Mouse (Mus musculus): ENCODE data around the gene Zfp747. TPM values are rescaled to one million over a fixed set of nuclear protein-coding genes. Genes with fewer than 3 reads are reported as not detected.
A peak's percentile ranks its signal among the peaks of the same experiment; 100 is the strongest.
"Not testable (repeated sequence)": the region's sequence is repeated elsewhere in the genome, so short reads cannot be mapped to it uniquely, and the experiment has no call there.

Zfp747 gene
- 4.2 and 4.3 TPM in 2 replicates for total RNA-seq (2015)
- 7.4 and 9.2 TPM in 2 replicates for total RNA-seq (2017)

DNA sequence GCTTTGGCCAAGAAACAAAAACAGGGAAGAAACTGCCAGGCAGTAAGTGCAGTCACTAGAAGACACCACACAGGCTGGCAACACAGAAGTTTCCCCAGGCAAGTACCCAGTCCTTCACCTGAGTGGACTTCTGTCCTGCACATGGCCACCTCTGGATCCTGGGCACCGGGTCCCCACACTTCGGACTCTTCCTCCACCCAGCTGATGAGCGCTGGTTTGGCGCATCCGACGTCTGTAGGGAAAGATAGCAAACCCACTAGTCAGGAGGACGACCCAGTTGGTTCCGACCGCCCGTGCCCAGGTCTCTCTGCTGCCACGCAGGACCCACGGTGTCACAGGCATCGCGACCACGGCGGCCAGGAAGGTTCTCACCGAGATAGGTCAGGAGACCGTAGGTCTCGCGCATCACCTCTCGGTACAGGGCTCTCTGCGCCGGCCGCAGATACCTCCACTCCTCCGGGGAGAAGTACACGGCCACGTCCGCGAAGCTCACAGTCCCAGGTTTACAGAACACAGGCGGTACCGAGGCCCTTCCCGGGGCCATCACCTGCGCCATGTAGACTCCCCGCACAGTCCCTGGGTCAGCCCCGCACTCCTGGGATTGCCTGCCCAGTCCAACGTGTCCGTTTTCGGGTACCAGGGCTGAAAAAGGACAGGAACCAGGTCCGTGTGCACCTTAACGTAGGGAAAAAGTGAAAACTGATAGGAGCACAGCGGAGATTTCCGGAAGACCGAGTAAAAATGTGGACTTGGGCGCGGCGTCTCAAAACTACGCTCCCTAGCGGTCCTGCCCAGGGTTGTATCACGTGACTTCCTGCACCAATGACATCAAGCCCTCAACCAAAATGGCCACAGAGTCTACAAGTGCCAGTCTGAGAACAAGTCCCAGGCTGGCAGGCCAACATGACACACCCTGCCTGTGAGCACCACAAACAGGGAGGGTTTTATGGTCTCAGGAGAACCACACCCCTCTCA is at the start of gene Zfp747:
TSS of gene Zfp747 (minus strand) at position 780 of the 975 bp plus-strand sequence.
- ATAC-seq (replicated peaks; ENCODE audit: poor library complexity), result peak; percentile 95

DNA sequence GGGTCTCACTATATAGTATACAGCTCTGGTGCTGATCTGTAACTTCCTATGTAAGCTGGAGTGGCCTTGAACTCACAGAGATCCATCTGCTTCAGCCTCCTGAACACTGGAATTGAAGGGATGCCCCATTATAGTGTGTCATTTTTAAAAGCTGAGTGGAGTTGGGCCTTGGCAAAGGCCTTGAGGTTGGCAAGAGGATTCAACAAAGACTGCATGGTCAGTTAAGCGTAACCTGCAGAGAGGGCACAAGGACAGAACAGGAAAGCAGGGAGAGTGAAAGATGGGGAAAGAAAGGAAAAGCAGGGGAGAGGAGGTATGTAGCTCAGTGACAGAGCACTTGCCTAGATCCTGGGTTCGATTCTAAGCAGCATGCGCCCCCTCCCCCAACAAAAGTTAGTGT is 49.4 kb upstream of the Zfp747 start:
- no peak for ATAC-seq (replicated peaks; ENCODE audit: poor library complexity)

DNA sequence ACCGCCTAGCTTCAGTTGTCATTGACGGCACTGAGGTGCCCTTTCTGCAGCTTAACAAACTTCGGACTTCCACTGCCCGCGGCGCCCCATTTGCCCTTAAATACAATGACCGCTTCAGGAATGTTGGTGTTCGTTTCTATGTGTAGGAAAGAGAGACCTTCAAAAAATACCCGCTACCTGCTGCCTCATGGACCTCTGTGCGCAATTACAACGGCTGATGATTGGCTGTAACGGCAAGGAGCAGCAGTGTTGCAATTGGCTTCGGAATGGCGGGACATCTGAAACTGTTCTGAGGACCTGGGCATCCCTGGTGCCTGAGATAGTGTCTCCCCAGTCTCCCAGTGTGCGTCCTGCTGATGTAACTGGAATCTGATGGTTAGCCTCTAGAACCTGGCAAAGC is 46.4 kb upstream of the Zfp747 start:
- ATAC-seq (replicated peaks; ENCODE audit: poor library complexity), result peak; percentile 53

DNA sequence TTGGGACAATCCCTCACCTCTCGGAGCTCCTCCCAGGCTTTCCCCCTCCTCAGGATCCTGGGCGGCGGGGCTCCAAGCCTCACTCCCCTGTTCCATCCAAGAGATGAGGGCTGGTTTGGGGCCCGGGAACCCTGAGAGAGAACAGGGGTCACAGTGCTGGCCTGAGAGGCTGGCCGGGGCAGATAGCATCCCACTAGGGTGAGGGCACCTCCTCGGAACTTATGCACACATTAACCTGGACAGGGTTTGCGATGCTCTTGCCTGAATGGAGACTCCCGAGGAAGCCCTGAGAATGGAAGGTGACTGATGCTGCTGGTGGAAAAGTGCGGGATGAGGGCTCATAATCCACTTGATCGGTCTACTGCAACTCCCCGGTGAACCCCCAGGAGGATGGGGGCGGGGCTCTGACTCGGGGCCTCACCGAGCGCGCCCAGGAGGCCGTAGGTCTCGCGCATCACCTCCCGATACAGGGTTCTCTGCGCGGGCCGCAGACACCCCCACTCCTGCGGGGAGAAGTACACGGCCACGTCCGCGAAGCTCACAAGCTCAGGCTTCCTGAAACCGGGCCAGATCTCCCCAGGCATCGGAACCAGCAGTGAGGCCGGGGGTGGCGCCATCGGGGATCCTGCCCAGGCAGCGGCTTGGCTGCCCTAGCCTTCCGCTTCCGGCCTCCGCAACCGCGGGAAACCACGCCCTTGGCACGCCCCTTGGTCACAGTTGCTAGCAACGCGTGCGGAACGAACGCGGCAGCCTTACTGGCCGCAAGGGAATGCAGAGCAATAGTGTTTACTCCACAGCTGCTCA is 45.7 kb upstream of the Zfp747 start, which contains the start of gene Zfp688:
TSS of gene Zfp688 (minus strand) at position 681 of the 804 bp plus-strand sequence.
- ATAC-seq (replicated peaks; ENCODE audit: poor library complexity), result peak; percentile 97

DNA sequence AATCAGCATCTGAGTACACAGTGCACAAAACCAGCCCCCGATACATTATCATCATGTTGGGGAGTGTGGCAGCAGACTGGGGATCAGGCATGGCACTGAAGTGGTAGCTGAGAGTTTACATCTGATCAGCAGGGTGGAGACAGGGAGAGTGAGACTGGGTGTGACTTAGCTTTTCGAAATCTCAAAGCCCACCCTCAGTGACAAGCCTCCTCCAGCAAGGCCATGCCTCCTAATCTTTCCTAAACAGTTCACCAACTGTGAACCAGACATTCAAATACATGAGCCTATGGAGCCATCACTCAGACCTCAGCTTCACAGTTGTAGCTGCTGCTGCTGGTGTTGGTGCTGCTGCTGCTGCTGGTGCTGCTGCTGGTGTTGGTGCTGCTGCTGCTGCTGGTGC is 35.6 kb upstream of the Zfp747 start:
- peak; percentile 52 for ATAC-seq (replicated peaks; ENCODE audit: poor library complexity)

DNA sequence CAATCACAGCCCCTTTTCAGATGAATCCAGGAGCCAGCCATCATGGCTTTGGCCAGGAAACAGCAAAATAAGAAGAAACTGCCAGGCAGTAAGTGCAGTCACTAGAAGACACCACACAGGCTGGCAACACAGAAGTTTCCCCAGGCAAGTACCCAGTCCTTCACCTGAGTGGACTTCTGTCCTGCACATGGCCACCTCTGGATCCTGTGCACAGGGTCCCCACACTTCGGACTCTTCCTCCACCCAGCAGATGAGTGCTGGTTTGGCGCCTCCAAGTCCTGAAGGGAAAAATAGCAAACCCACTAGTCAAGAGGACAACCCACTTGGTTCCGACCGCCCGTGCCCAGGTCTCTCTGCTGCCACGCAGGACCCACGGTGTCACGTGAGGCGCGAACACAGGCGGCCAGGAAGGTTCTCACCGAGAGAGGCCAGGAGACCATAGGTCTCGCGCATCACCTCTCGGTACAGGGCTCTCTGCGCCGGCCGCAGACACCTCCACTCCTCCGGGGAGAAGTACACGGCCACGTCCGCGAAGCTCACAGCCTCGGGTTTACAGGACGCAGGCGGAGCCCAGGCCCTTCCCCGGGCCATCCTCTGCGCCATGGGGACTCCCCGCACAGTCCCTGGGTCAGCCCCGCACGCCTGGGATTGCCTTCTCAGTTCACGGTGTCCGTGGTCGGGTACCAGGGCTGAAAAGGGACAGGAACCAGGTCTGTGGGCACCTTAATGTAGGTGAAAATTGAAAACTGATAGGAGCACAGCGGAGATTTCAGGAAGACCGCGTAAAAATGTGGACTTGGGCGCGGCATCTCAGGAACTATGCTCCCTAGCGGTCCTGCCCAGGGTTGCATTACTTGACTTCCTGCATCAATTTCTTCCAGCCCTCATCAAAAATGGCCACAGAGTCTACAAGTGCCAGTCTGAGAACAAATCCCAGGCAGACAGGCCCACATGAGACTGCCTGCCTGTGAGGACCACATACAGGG is 30.4 kb upstream of the Zfp747 start, which contains the start of gene Zfp764:
TSS of gene Zfp764 (minus strand) at position 821 of the 986 bp plus-strand sequence.
- peak; percentile 93 for ATAC-seq (replicated peaks; ENCODE audit: poor library complexity)

DNA sequence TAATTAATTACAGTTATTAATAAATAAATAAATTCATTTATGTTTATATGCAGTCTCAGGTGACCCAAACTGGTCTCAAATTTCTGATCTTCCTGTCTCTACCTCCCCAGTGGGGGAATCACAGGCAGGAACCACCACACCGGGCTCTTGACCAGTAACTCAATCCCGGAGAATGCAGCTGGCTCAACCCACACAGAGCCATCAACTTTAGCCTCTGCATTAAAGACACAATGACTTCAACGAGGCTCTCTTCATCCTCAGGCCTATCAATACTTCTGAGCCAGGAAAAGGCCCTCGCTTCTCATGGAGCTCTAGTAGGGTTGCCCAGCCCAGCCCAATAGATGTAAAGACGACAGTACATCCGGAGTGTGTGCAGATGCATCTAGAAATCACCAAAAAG is 28.3 kb upstream of the Zfp747 start:
- ATAC-seq (replicated peaks; ENCODE audit: poor library complexity), result not testable (repeated sequence)

DNA sequence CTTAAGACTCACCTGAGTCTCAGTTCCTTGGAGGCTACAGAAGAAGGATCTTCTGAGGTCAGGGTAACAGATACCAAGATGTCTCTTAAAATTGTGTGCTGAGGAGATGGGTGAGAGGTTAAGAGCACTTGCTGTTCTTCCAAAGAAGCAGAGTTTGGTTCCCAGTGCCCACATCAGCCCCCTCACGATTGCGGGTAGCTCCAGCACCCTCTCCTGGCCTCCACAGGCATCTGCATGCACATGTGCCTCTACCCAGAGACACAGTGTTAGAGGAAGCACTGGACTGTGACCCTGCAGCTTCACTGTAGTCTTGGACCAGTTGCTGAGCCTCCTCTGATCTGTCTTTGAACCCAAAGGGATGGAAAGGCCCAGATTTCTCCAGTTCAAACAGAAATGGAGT is 27.1 kb upstream of the Zfp747 start:
- ATAC-seq (replicated peaks; ENCODE audit: poor library complexity), result peak; percentile 43; the same call in 1 of the 2 replicates

DNA sequence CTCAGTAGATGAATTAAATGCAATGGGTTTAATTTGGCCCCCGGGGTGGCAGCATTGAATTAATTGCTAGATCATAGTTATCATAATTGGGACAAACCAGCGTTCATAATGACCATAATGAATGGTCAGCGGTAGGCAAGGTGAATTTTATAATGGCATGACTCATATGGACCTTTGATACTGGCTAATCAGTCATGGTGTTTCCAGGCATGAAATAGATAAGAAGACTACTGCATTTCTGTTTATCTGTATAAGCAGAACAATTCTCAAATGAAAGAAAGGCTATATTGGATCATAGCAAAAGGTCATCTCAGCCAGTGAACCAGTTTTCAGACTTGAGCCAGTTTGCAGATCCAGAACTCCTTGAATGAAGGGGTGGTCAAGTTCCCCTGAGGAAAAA is 24.5 kb upstream of the Zfp747 start:
- no peak for ATAC-seq (replicated peaks; ENCODE audit: poor library complexity)

DNA sequence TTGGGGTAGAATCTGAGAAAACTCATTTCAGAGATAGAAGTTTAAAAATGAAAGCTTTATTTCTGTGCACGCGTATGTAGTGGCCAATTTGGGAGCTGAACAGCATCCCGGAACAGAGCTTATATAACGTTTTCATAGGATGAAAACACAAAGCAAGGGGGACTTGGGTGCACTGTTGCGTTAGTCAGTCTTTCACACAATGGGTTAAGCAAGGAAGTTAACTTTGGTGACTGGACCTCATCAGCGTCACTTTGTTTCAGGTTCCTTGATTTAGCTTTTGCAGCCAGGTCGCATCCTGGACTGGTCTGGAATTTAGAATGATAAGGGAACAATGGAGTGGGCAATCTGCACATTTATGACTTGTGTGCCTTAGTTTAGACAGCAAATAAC is 18.1 kb upstream of the Zfp747 start:
- ATAC-seq (replicated peaks; ENCODE audit: poor library complexity), result peak; percentile 7

DNA sequence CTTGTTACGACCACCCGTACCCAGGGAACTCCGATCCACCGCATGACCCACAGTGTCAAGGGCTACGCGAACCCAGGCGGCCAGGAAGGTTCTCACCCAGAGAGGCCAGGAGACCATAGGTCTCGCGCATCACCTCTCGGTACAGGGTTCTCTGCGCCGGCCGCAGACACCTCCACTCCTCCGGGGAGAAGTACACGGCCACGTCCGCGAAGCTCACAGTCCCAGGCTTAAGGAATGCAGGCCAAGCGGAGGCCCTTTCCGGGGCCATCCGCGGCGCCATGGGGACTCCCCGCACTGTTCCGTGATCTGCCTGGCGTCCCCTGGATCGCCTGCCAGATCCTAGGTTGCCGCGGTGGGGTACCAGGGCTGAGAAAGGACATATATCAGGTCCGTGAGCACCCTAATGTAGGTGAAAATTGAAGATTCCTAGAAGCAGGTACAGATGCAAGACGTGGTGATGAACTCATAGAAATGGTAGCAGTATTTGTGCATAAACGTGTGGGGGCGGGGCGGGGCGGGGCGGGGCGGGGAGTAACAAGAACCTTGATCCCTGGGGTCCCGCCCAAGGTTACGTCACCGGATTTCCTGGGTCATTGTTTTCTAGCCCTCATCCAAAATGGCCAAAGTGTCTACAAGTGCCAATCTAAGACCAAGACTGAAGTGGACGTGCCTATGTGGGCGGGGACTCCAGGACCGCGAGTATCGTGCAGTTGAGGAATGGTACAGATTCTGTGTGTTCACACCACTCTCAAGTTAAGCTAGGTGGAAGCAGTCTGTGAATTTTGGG is 17.5 kb upstream of the Zfp747 start, which contains the start of gene E430018J23Rik:
TSS of gene E430018J23Rik (minus strand) at position 473 of the 787 bp plus-strand sequence.
- ATAC-seq (replicated peaks; ENCODE audit: poor library complexity), result peak; percentile 96

DNA sequence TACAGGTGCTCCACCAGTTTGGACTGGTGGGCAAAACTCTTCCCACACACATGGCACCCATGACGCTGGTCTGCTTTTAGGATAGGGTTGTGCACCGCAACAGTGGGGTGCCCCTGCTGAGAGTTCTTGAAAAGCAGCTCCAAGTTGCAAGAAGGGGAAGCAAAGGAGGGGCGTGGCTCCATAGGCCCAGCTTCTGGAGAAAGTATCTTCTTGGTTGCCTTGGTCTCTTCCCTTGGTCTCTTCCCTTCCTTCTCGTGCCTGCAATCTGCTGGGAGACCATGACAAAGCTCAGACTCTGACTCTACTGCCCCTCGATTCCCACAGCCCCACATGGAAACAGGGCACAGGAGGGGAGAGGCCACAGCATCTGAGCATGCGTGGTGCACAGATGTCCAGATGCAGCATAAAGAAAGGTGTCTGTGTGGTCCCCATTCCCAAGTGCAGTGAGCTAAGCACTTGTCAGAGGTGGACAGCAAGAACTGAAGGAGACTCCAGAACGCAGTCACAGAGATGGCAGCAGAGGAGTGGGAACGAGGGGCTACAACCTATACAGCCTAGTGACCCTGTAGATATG is 16.5 kb upstream of the Zfp747 start:
- ATAC-seq (replicated peaks; ENCODE audit: poor library complexity), result no peak

DNA sequence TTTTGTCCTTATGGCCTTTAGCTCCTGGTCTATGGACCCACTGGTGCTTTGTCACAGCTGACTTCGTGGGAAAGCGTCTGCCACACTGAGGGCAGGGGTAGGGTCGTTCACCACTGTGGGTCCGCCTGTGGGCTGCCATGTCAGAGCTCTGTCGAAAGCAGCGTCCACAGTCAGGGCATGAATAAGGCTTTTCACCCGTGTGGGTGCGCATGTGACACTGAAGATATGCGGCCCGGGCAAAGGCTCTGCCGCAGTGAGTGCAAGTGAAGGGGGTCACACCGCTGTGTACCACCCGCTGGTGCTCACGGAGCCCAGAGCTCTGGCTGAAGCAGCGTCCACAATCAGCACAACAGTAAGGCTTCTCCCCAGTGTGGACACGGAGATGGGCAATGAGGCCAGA is 15.7 kb upstream of the Zfp747 start:
- no peak for ATAC-seq (replicated peaks; ENCODE audit: poor library complexity)

DNA sequence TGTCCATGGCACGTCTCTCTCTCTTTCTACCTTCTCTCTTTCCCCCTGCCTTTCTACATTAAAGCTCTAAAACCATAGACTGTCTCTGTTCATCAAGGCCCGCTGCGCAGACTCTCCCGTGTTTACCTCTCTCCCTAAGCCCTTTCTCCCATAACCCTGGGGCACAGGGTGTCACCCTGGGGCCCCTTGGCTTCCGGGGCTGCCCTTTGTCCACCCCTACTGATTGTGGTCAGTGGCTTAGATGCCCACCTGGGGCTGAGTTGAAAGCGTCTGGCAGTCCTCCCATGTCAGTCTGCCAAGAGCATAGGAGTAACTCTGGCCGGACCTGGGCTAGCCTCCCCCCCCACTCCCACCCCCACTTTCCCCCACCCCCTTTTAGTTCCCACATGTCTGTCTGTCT is 14.5 kb upstream of the Zfp747 start:
- no peak for ATAC-seq (replicated peaks; ENCODE audit: poor library complexity)

DNA sequence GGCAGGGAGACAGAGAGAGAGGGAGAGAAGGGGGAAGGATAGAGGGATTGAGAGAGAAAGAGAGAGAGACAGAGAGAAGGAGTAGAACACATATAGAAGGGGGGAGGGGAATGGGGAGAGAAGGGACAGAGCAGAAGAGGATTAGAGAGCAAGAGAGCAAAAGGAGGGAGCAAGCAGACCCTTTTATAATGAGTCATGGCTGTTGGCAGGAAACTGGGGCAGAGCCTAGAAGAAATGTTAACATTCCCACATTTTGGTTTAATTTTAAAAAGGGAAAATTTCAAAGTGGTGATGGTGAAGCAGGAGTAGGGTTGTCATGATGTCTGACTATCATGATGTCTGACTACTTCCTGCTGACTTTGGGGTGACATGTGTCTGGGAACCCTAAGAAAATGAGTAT is 12.4 kb upstream of the Zfp747 start:
- ATAC-seq (replicated peaks; ENCODE audit: poor library complexity), result not testable (repeated sequence)

DNA sequence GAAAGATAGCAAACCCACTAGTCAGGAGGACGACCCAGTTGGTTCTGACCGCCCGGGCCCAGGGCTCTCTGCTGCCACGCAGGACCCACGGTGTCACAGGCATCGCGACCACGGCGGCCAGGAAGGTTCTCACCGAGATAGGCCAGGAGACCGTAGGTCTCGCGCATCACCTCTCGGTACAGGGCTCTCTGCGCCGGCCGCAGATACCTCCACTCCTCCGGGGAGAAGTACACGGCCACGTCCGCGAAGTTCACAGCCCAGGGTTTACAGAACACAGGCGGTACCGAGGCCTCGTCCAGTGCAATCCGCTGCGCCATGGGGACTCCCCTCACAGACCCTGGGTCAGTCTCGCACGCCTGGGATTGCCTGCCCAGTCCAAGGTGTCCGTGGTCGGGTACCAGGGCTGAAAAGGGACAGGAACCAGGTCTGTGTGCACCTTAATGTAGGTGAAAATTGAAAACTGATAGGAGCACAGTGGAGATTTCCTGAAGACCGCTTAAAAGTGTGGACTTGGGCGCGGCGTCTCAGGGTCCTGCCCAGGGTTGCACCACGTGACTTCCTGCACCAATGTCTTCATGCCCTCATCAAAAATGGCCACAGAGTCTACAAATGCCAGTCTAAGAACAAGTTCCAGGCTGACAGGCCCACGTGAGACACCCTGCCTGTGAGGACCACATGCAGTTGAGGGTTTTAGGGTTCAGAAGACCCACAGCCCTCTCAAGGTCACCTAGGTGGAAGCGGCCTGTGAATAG is 11.0 kb upstream of the Zfp747 start, which contains the start of gene 9130019O22Rik:
TSS of gene 9130019O22Rik (minus strand) at position 526 of the 752 bp plus-strand sequence.
- peak; percentile 95 for ATAC-seq (replicated peaks; ENCODE audit: poor library complexity)

DNA sequence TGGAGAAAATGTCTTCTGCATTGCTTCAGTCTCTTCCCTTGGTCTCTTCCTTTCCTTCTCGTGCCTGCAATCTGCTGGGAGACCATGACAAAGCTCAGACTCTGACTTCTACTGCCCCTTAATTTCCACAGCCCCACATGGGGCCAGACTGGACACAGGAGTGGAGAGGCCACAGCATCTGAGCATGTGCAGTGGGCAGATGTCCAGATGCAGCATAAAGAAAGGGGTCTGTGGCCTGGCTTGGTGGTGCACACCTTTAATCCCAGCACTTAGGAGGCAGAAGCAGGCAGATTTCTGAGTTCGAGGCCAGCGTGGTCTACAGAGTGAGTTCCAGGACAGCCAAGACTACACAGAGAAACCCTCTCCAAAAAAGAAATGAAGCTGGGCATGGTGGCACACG is 9.7 kb upstream of the Zfp747 start:
- not testable (repeated sequence) for ATAC-seq (replicated peaks; ENCODE audit: poor library complexity)

DNA sequence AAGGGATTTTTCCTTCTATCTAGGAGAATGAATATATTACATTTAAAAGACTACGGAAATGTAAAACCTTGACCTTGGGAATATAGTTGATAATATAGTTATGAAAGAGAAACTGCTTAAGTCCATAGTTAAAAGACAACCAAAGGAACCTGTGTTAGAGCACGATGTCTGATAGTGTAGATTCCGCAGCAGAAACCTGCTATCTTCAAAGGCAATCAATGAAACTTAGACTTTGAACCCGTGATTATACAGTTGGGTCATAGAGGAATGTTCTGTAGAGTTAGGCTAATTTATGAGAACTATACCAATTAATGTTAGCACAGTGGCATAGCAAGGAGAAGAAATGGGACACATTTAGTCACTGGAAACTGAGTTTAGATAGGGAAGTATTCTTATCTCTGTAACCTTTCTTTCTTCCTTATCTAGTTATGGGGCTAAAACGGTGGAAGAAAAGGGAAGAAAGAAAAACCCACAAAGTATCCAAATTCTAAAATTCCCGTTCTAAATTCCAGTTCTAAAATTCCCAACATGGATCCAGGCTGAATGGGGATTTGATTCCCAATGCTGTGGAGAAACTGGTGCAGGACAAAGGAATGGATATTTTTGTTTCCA is 2.6 kb upstream of the Zfp747 start:
- no peak for ATAC-seq (replicated peaks; ENCODE audit: poor library complexity)

Data from megakaryocyte progenitor cell, adult 5-6 weeks (primary cell).